Mouse (Mus musculus): ENCODE measurements around the gene Pim3.
A peak's percentile ranks its signal among the peaks of the same experiment; 100 is the strongest.

Gene Pim3

GRCm38 (mm10) chr15:88861772-88862622 is at the start of gene Pim3:
Gene Pim3 (plus strand): TSS chr15:88862186.
- peak; percentile 32; the same call in 1 of the 2 replicates for TF ChIP-seq GATA4 (IDR thresholded peaks at IDR 0.05; ENCODE audit: insufficient replicate concordance, low read length)

GRCm38 (mm10) chr15:88813262-88813661 is 48.7 kb upstream of the Pim3 start:
- TF ChIP-seq GATA4 (IDR thresholded peaks at IDR 0.05; ENCODE audit: insufficient replicate concordance, low read length): no peak

GRCm38 (mm10) chr15:88814411-88815047 is 47.5 kb upstream of the Pim3 start:
- no peak for TF ChIP-seq GATA4 (IDR thresholded peaks at IDR 0.05; ENCODE audit: insufficient replicate concordance, low read length)

- no peak for TF ChIP-seq GATA4 (IDR thresholded peaks at IDR 0.05; ENCODE audit: insufficient replicate concordance, low read length)
These were observed 46.7 kb upstream of the Pim3 start for GRCm38 (mm10) chr15:88815196-88815700.

GRCm38 (mm10) chr15:88819026-88819905 is 42.7 kb upstream of the Pim3 start, which contains the start of the genes Alg12 and Creld2:
Gene Alg12 (minus strand): TSS chr15:88819318.
Gene Creld2 (plus strand): TSS chr15:88819646.
- TF ChIP-seq GATA4 (IDR thresholded peaks at IDR 0.05; ENCODE audit: insufficient replicate concordance, low read length): peak; percentile 89; the same call in 1 of the 2 replicates

- TF ChIP-seq GATA4 (IDR thresholded peaks at IDR 0.05; ENCODE audit: insufficient replicate concordance, low read length): no peak
These were observed 42.1 kb upstream of the Pim3 start for GRCm38 (mm10) chr15:88819906-88820303.

GRCm38 (mm10) chr15:88821403-88821802 is 40.6 kb upstream of the Pim3 start:
- no peak for TF ChIP-seq GATA4 (IDR thresholded peaks at IDR 0.05; ENCODE audit: insufficient replicate concordance, low read length)

- TF ChIP-seq GATA4 (IDR thresholded peaks at IDR 0.05; ENCODE audit: insufficient replicate concordance, low read length): no peak
These were observed 39.5 kb upstream of the Pim3 start for GRCm38 (mm10) chr15:88822513-88822912.

- TF ChIP-seq GATA4 (IDR thresholded peaks at IDR 0.05; ENCODE audit: insufficient replicate concordance, low read length): no peak
These were observed 38.6 kb upstream of the Pim3 start for GRCm38 (mm10) chr15:88823376-88823775.

- no peak for TF ChIP-seq GATA4 (IDR thresholded peaks at IDR 0.05; ENCODE audit: insufficient replicate concordance, low read length)
These were observed 34.5 kb upstream of the Pim3 start for GRCm38 (mm10) chr15:88827466-88827865.

GRCm38 (mm10) chr15:88827991-88828799 is 33.8 kb upstream of the Pim3 start:
- TF ChIP-seq GATA4 (IDR thresholded peaks at IDR 0.05; ENCODE audit: insufficient replicate concordance, low read length): no peak

GRCm38 (mm10) chr15:88828800-88829705 is 32.9 kb upstream of the Pim3 start:
- no peak for TF ChIP-seq GATA4 (IDR thresholded peaks at IDR 0.05; ENCODE audit: insufficient replicate concordance, low read length)

- TF ChIP-seq GATA4 (IDR thresholded peaks at IDR 0.05; ENCODE audit: insufficient replicate concordance, low read length): no peak
These were observed 32.1 kb upstream of the Pim3 start for GRCm38 (mm10) chr15:88829791-88830440.

Measured in liver, adult (tissue).